Mouse (Mus musculus) stomach, postnatal 0 days (tissue): Measurements from ENCODE around the gene Itgam. TPM values are rescaled to one million over a fixed set of nuclear protein-coding genes. Genes with fewer than 3 reads are reported as not detected.
A peak's percentile ranks its signal among the peaks of the same experiment; 100 is the strongest.

Source experiments
- ATAC-seq: fragments of 200-750 bp; cut with Nextera tagmentation; 2 replicates; pipeline ENCODE4 v1.8.0; 2017; ENCODE audit not compliant: low FRiP score, low TSS enrichment
- DNase-seq: peaks from one replicate; pipeline ENCODE4 v3.0.0-alpha.2; 2016; ENCODE audit warnings: low spot score
- H3K27ac ChIP-seq: fragments of 300-500 bp; sonication (generic); replicated peaks from 2 replicates; pipeline ENCODE4 v1.5.1; 2014; ENCODE audit warnings: mild to moderate bottlenecking, control low read depth
- H3K27me3 ChIP-seq: fragments of 300-500 bp; sonication (generic); 2 replicates; pipeline ENCODE4 v1.6.1; 2014; ENCODE audit warnings: low read length; ENCODE audit not compliant: control insufficient read depth, insufficient read depth
- H3K36me3 ChIP-seq: fragments of 300-500 bp; sonication (generic); 2 replicates; pipeline ENCODE4 v1.6.1; 2014; ENCODE audit warnings: low read length, mixed read lengths; ENCODE audit not compliant: control insufficient read depth, insufficient read depth
- H3K4me1 ChIP-seq: fragments of 300-500 bp; sonication (generic); replicated peaks from 2 replicates; pipeline ENCODE4 v1.6.1; 2014; ENCODE audit warnings: antibody characterized with exemption; ENCODE audit not compliant: control insufficient read depth, insufficient read depth
- H3K4me2 ChIP-seq: fragments of 300-500 bp; sonication (generic); replicated peaks from 2 replicates; pipeline ENCODE4 v1.6.1; 2014; ENCODE audit warnings: low read depth, mild to moderate bottlenecking, control low read depth, moderate library complexity
- H3K4me3 ChIP-seq: fragments of 300-500 bp; sonication (generic); 2 replicates; pipeline ENCODE4 v1.5.1; 2014; ENCODE audit warnings: low read depth, low read length, control low read depth
- H3K9ac ChIP-seq: fragments of 300-500 bp; sonication (generic); 2 replicates; pipeline ENCODE4 v1.6.1; 2014; ENCODE audit warnings: mild to moderate bottlenecking, low read length, control low read depth, mixed read lengths
- H3K9me3 ChIP-seq: fragments of 300-500 bp; sonication (generic); 2 replicates; pipeline ENCODE4 v1.6.1; 2016; ENCODE audit warnings: low read length; ENCODE audit not compliant: control insufficient read depth
- CTCF ChIP-seq: IDR thresholded peaks from 2 replicates; pipeline ENCODE4 v1.5.1; 2016; ENCODE audit warnings: antibody characterized with exemption, low read depth, mild to moderate bottlenecking, moderate library complexity
- EP300 ChIP-seq: optimal IDR thresholded peaks from 2 replicates; pipeline ENCODE3; 2016; ENCODE audit warnings: antibody characterized with exemption
- WGBS: fragments of 180-500 bp; shearing (Covaris S2); extraction: QIAGEN DNeasy Blood & Tissue Kit; methylation state at CpG from one replicate; pipeline ENCODE4 v1.1.7; 2014; 5-methylcytosine and 5-hydroxymethylcytosine counted together
- polyA plus RNA-seq: library from polyadenylated mRNA; unstranded; fragments of >200 nt; fragmentation: Nextera tagmentation; extraction: Ambion mirVana; gene quantifications from 2 replicates; pipeline ENCODE4 v1.2.1, GENCODE M21; 2015

Gene Itgam
- polyA plus RNA-seq, 1 experiment from 2014 or later, result 0.91 TPM

DNA sequence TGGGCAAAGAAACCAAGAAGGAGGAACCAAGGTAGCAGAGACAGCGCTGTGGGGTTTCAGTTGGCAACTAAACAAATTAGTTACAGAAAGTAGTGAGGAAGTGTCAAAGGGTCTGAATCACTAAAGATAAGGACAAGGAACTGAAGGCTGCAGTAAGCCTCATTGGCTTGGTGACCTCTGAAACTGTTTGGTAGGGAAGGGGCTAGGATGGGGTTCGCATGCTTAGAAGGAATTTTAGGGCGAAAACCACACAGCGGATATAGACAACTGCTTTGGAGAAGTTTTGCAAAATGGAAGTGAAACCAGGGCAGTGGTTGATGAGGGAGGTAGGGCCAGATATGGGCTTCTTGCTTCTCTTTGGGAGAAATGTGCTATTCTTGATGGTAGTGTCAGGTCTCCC, 13.6 kb upstream of the Itgam start:
- no peak for ATAC-seq
- no peak overlapping the region for H3K4me2 ChIP-seq
- no peaks in the 10 kb centered on the region for H3K36me3 ChIP-seq
- no peak overlapping the region for H3K4me3 ChIP-seq
- H3K4me1 ChIP-seq, result no peaks in the 10 kb centered on the region
- no peak overlapping the region for H3K27ac ChIP-seq
- no peak overlapping the region for H3K9ac ChIP-seq
- no peak for DNase-seq
- H3K9me3 ChIP-seq, result no peaks in the 10 kb centered on the region
- TF ChIP-seq CTCF, result no peak
- no peak for TF ChIP-seq EP300
- WGBS, result 93% methylated on average over 4 of the region's 4 CpGs
- H3K27me3 ChIP-seq, result no peaks in the 10 kb centered on the region

DNA sequence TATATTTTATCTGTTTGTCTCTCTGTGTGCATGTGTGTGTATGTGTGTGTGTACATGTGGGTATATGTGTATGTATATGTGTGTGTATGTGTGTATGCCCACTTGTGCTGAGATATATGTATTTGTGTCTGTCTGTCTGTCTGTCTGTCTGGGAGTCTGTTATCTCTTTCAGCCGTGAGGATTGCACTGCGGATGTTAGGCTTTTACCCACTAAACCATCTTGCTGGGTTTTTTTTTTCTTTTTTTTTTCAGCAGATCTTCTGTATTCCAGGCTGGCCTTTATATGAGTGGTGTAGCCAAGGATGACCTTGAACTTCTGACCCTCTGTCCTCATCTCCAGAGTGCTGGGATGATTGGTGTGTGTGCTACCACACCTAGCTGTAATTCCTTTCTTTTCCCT, 13.2 kb upstream of the Itgam start:
- ATAC-seq, result no peak
- no peak overlapping the region for H3K4me2 ChIP-seq
- no peak for DNase-seq
- H3K4me1 ChIP-seq, result no peaks in the 10 kb centered on the region
- WGBS, result 79% methylated on average over 2 of the region's 2 CpGs
- H3K9ac ChIP-seq, result no peak overlapping the region
- no peak overlapping the region for H3K4me3 ChIP-seq
- H3K27me3 ChIP-seq, result no peaks in the 10 kb centered on the region
- H3K36me3 ChIP-seq, result no peaks in the 10 kb centered on the region
- TF ChIP-seq CTCF, result no peak
- no peak for TF ChIP-seq EP300
- no peaks in the 10 kb centered on the region for H3K9me3 ChIP-seq
- H3K27ac ChIP-seq, result no peak overlapping the region

GRCm38 (mm10) chr7:128050739-128051138, 11.7 kb upstream of the Itgam start:
- Histone ChIP-seq H3K4me1 (no peaks in the 10 kb centered on the region), H3K4me2 (no peak overlapping the region), H3K36me3 (no peaks in the 10 kb centered on the region), H3K4me3 (no peak overlapping the region), H3K27me3 (no peaks in the 10 kb centered on the region), H3K27ac (no peak overlapping the region), H3K9me3 (no peaks in the 10 kb centered on the region), H3K9ac (no peak overlapping the region)
- ATAC-seq, result peak; percentile 47; the same call in 1 of the 2 replicates
- 59% methylated on average over 4 of the region's 4 CpGs for WGBS
- no peak for TF ChIP-seq CTCF
- TF ChIP-seq EP300, result no peak
- no peak for DNase-seq

GRCm38 (mm10) chr7:128053061-128053460, 9.4 kb upstream of the Itgam start:
- Histone ChIP-seq H3K4me1 (no peaks in the 10 kb centered on the region), H3K9ac (no peak overlapping the region), H3K36me3 (no peaks in the 10 kb centered on the region), H3K27me3 (no peaks in the 10 kb centered on the region), H3K4me2 (no peak overlapping the region), H3K4me3 (no peak overlapping the region), H3K9me3 (no peaks in the 10 kb centered on the region), H3K27ac (no peak overlapping the region)
- ATAC-seq (no peak), DNase-seq (no peak)
- no peak for TF ChIP-seq EP300
- no peak for TF ChIP-seq CTCF
- 54% methylated on average over 5 of the region's 5 CpGs for WGBS

GRCm38 (mm10) chr7:128056917-128057444, 5.5 kb upstream of the Itgam start:
- H3K27ac ChIP-seq, result 0 out of 2 replicates have a peak overlapping the region, but pooled peaks have one; percentile 8
- H3K4me2 ChIP-seq, result no peak overlapping the region; the same call in 1 of the 2 replicates
- H3K9me3 ChIP-seq, result no peaks in the 10 kb centered on the region
- no peak overlapping the region for H3K4me3 ChIP-seq
- no peaks in the 10 kb centered on the region for H3K4me1 ChIP-seq
- TF ChIP-seq CTCF (no peak), EP300 (no peak)
- 37% methylated on average over 3 of the region's 3 CpGs for WGBS
- H3K27me3 ChIP-seq, result no peaks in the 10 kb centered on the region
- DNase-seq (peak; percentile 34), ATAC-seq (peak; percentile 85)
- no peak overlapping the region for H3K9ac ChIP-seq
- H3K36me3 ChIP-seq, result no peaks in the 10 kb centered on the region

DNA sequence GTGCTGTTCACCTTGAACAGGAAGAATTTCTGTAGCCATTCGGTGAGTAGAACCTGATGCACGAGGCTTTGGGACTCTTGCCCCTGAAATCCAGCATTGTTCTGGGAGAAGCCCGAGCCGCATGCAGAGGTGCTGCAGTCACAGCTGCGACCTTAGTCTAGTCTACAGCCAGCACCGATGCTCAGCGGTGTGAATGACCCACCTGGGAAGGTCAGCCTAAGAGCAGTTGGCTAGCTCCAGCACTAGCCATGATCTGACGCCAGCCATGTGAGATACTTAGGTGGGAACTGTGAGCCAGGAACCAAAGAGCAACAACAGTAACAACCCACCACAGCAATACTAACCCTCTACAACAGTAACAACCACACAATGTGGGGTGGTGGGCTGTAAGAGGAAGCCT, 4.6 kb upstream of the Itgam start:
- H3K9ac ChIP-seq, result no peak overlapping the region
- H3K4me1 ChIP-seq, result no peaks in the 10 kb centered on the region
- WGBS, result 78% methylated on average over 8 of the region's 8 CpGs
- TF ChIP-seq CTCF (no peak), EP300 (no peak)
- ATAC-seq (no peak), DNase-seq (no peak)
- no peak overlapping the region for H3K4me2 ChIP-seq
- no peaks in the 10 kb centered on the region for H3K27me3 ChIP-seq
- H3K9me3 ChIP-seq, result no peaks in the 10 kb centered on the region
- no peaks in the 10 kb centered on the region for H3K36me3 ChIP-seq
- H3K4me3 ChIP-seq, result no peak overlapping the region
- peak overlapping the region; percentile 58 for H3K27ac ChIP-seq
